Mouse (Mus musculus): ENCODE results near the gene 4930412O13Rik.

The 4930412O13Rik gene

GRCm38 (mm10) chr2:9897846-9898245 is 16.8 kb downstream of the 4930412O13Rik start:
- DNase-seq (ENCODE audit: low spot score in 2 of 2), result no peak

- no peak for DNase-seq (ENCODE audit: low spot score in 2 of 2)
Observed at GRCm38 (mm10) chr2:9903854-9904560, 23.0 kb downstream of the 4930412O13Rik start.

GRCm38 (mm10) chr2:9905995-9906394 is 24.9 kb downstream of the 4930412O13Rik start:
- DNase-seq (ENCODE audit: low spot score in 2 of 2), result no peak

GRCm38 (mm10) chr2:9917602-9918001 is 36.5 kb downstream of the 4930412O13Rik start:
- DNase-seq (ENCODE audit: low spot score in 2 of 2), result peak; percentile 26 to 53

GRCm38 (mm10) chr2:9918691-9919471 is 37.8 kb downstream of the 4930412O13Rik start:
- DNase-seq (ENCODE audit: low spot score in 2 of 2), result no peak

GRCm38 (mm10) chr2:9926194-9926904 is 45.3 kb downstream of the 4930412O13Rik start:
- DNase-seq (ENCODE audit: low spot score in 2 of 2), result peak; percentile 31 to 35

GRCm38 (mm10) chr2:9926905-9927283 is 45.8 kb downstream of the 4930412O13Rik start:
- DNase-seq (ENCODE audit: low spot score in 2 of 2), result no peak

Measured in right cerebral cortex, postnatal 10 days (tissue).